Mouse (Mus musculus) forebrain, embryonic 10.5 days (tissue): ENCODE measurements around the gene Ceacam19. TPM values are rescaled to one million over a fixed set of nuclear protein-coding genes. Genes with fewer than 3 reads are reported as not detected.
"Not testable (repeated sequence)": the region's sequence is repeated elsewhere in the genome, so short reads cannot be mapped to it uniquely, and the experiment has no call there.

Experiments used
- DNase-seq: peaks from one replicate; pipeline ENCODE4 v3.0.0-alpha.2; 2017; ENCODE audit warnings: low spot score; ENCODE audit errors: extremely low spot score
- H3K27ac ChIP-seq: fragments of 300-500 bp; sonication (generic); 2 replicates; pipeline ENCODE4 v1.5.1; 2016; ENCODE audit warnings: mild to moderate bottlenecking
- H3K27me3 ChIP-seq: fragments of 300-500 bp; sonication (generic); 2 replicates; pipeline ENCODE4 v1.6.1; 2016; ENCODE audit warnings: mild to moderate bottlenecking; ENCODE audit not compliant: poor library complexity, severe bottlenecking
- H3K36me3 ChIP-seq: fragments of 300-500 bp; sonication (generic); replicated peaks from 2 replicates; pipeline ENCODE4 v1.6.1; 2016; ENCODE audit warnings: mild to moderate bottlenecking, moderate library complexity
- H3K4me1 ChIP-seq: fragments of 300-500 bp; sonication (generic); 2 replicates; pipeline ENCODE4 v1.6.1; 2016
- H3K4me3 ChIP-seq: fragments of 300-500 bp; sonication (generic); 2 replicates; pipeline ENCODE4 v1.5.1; 2016; ENCODE audit warnings: mild to moderate bottlenecking, moderate library complexity
- H3K9me3 ChIP-seq: fragments of 300-500 bp; sonication (generic); 2 replicates; pipeline ENCODE4 v1.6.1; 2016; ENCODE audit warnings: mild to moderate bottlenecking, moderate library complexity
- WGBS: fragments of 180-500 bp; shearing (Covaris S2); methylation state at CpG from one replicate; pipeline ENCODE4 v1.1.7; 2016; 5-methylcytosine and 5-hydroxymethylcytosine counted together
- polyA plus RNA-seq: library from polyadenylated mRNA; unstranded; fragments of >200 nt; fragmentation: Nextera tagmentation; extraction: Ambion mirVana; gene quantifications from 2 replicates; pipeline ENCODE4 v1.2.1, GENCODE M21; 2016

Gene Ceacam19
- polyA plus RNA-seq = not detected in 2 replicates

GRCm38 (mm10) chr7:19887849-19888248 is at the start of gene Ceacam19:
Gene Ceacam19 (minus strand): TSS chr7:19887965.
- Histone ChIP-seq H3K4me1 (no peaks in the 10 kb centered on the region), H3K4me3 (no peak within 1 kb of the TSS), H3K36me3 (no peaks in the 10 kb centered on the region), H3K27me3 (no peaks in the 10 kb centered on the region), H3K9me3 (peaks cover 47% of the 10 kb centered on the region), H3K27ac (no peak within 1 kb of the TSS)
- no peak for DNase-seq
- WGBS = 81% methylated on average over 7 of the region's 7 CpGs

- Histone ChIP-seq H3K36me3 (no peaks in the 10 kb centered on the region), H3K27me3 (peaks cover 5% of the 10 kb centered on the region), H3K4me1 (peaks cover 11% of the 10 kb centered on the region), H3K4me3 (no peak overlapping the region), H3K27ac (no peak overlapping the region), H3K9me3 (peaks cover 3% of the 10 kb centered on the region; the same call in 1 of the 2 replicates)
- no peak for DNase-seq
- 88% methylated on average over 11 of the region's 11 CpGs for WGBS
Observed at GRCm38 (mm10) chr7:19937229-19937821, 49.6 kb upstream of the Ceacam19 start.

GRCm38 (mm10) chr7:19935961-19936360 is 48.2 kb upstream of the Ceacam19 start:
- no peak overlapping the region for H3K27ac ChIP-seq
- no peak overlapping the region for H3K4me3 ChIP-seq
- H3K27me3 ChIP-seq = peaks cover 15% of the 10 kb centered on the region
- H3K36me3 ChIP-seq = no peaks in the 10 kb centered on the region
- no peak for DNase-seq
- WGBS = 92% methylated on average over 6 of the region's 6 CpGs
- peaks cover 14% of the 10 kb centered on the region for H3K4me1 ChIP-seq
- peaks cover 3% of the 10 kb centered on the region; the same call in 1 of the 2 replicates for H3K9me3 ChIP-seq

GRCm38 (mm10) chr7:19935171-19935751 is 47.5 kb upstream of the Ceacam19 start:
- no peak for DNase-seq
- H3K27me3 ChIP-seq = peaks cover 15% of the 10 kb centered on the region
- H3K9me3 ChIP-seq = peaks cover 3% of the 10 kb centered on the region; the same call in 1 of the 2 replicates
- peaks cover 14% of the 10 kb centered on the region for H3K4me1 ChIP-seq
- H3K36me3 ChIP-seq = no peaks in the 10 kb centered on the region
- H3K4me3 ChIP-seq = no peak overlapping the region
- no peak overlapping the region for H3K27ac ChIP-seq
- 87% methylated on average over 20 of the region's 20 CpGs for WGBS

GRCm38 (mm10) chr7:19932877-19933809 is 45.4 kb upstream of the Ceacam19 start:
- peaks cover 15% of the 10 kb centered on the region for H3K27me3 ChIP-seq
- DNase-seq = no peak
- H3K4me1 ChIP-seq = peaks cover 14% of the 10 kb centered on the region
- no peaks in the 10 kb centered on the region for H3K36me3 ChIP-seq
- H3K9me3 ChIP-seq = peaks cover 2% of the 10 kb centered on the region; the same call in 1 of the 2 replicates
- H3K27ac ChIP-seq = no peak overlapping the region
- WGBS = 31% methylated on average over 20 of the region's 21 CpGs
- H3K4me3 ChIP-seq = peak overlapping the region; percentile 35

- peaks cover 14% of the 10 kb centered on the region for H3K4me1 ChIP-seq
- H3K36me3 ChIP-seq = no peaks in the 10 kb centered on the region
- no peak for DNase-seq
- H3K9me3 ChIP-seq = 0 out of 2 replicates have a peak, but pooled peaks cover 2% of the 10 kb centered on the region
- peaks cover 15% of the 10 kb centered on the region for H3K27me3 ChIP-seq
- no peak overlapping the region for H3K27ac ChIP-seq
- 33% methylated on average over 13 of the region's 13 CpGs for WGBS
- H3K4me3 ChIP-seq = peak overlapping the region; percentile 35; the same call in 1 of the 2 replicates
Observed at GRCm38 (mm10) chr7:19932133-19932876, 44.5 kb upstream of the Ceacam19 start.

GRCm38 (mm10) chr7:19930481-19930880 is 42.7 kb upstream of the Ceacam19 start:
- H3K4me3 ChIP-seq, H3K27ac ChIP-seq, DNase-seq, H3K36me3 ChIP-seq, H3K9me3 ChIP-seq: not testable (repeated sequence)
- WGBS = 84% methylated on average over 6 of the region's 6 CpGs
- peaks cover 15% of the 10 kb centered on the region for H3K27me3 ChIP-seq
- peaks cover 14% of the 10 kb centered on the region for H3K4me1 ChIP-seq

GRCm38 (mm10) chr7:19928486-19928885 is 40.7 kb upstream of the Ceacam19 start:
- WGBS = 75% methylated on average over 5 of the region's 5 CpGs
- no peak overlapping the region for H3K4me3 ChIP-seq
- DNase-seq = no peak
- 0 out of 2 replicates have a peak, but pooled peaks cover 2% of the 10 kb centered on the region for H3K9me3 ChIP-seq
- peaks cover 19% of the 10 kb centered on the region for H3K4me1 ChIP-seq
- no peaks in the 10 kb centered on the region for H3K36me3 ChIP-seq
- H3K27me3 ChIP-seq = peaks cover 15% of the 10 kb centered on the region
- no peak overlapping the region for H3K27ac ChIP-seq

GRCm38 (mm10) chr7:19926849-19927480 is 39.2 kb upstream of the Ceacam19 start:
- no peak for DNase-seq
- 85% methylated on average over 2 of the region's 2 CpGs for WGBS
- Histone ChIP-seq H3K9me3 (0 out of 2 replicates have a peak, but pooled peaks cover 2% of the 10 kb centered on the region), H3K4me3 (no peak overlapping the region), H3K36me3 (no peaks in the 10 kb centered on the region), H3K4me1 (peaks cover 8% of the 10 kb centered on the region), H3K27me3 (peaks cover 7% of the 10 kb centered on the region), H3K27ac (no peak overlapping the region)

GRCm38 (mm10) chr7:19925376-19925775 is 37.6 kb upstream of the Ceacam19 start:
- H3K27me3 ChIP-seq = no peaks in the 10 kb centered on the region
- H3K4me3 ChIP-seq = no peak overlapping the region
- 0 out of 2 replicates have a peak, but pooled peaks cover 2% of the 10 kb centered on the region for H3K9me3 ChIP-seq
- no peaks in the 10 kb centered on the region for H3K36me3 ChIP-seq
- DNase-seq = no peak
- H3K4me1 ChIP-seq = peaks cover 12% of the 10 kb centered on the region
- WGBS = 89% methylated on average over 1 of the region's 1 CpGs
- H3K27ac ChIP-seq = no peak overlapping the region

- 14% methylated on average over 13 of the region's 15 CpGs for WGBS
- DNase-seq = no peak
Observed at GRCm38 (mm10) chr7:19923797-19924196, 36.0 kb upstream of the Ceacam19 start.

GRCm38 (mm10) chr7:19923354-19923753 is 35.6 kb upstream of the Ceacam19 start:
- Histone ChIP-seq H3K36me3 (peaks cover 2% of the 10 kb centered on the region), H3K9me3 (no peaks in the 10 kb centered on the region), H3K4me3 (no peak overlapping the region), H3K27me3 (no peaks in the 10 kb centered on the region), H3K27ac (no peak overlapping the region), H3K4me1 (peaks cover 17% of the 10 kb centered on the region)
- no peak for DNase-seq
- WGBS = 55% methylated on average over 2 of the region's 2 CpGs

More at GRCm38 (mm10) chr7:19923797-19924196, 36.0 kb upstream of the Ceacam19 start:
- no peak overlapping the region for H3K4me3 ChIP-seq
- no peak overlapping the region for H3K27ac ChIP-seq
- H3K36me3 ChIP-seq = no peaks in the 10 kb centered on the region
- peaks cover 17% of the 10 kb centered on the region for H3K4me1 ChIP-seq
- H3K27me3 ChIP-seq = no peaks in the 10 kb centered on the region
- H3K9me3 ChIP-seq = 0 out of 2 replicates have a peak, but pooled peaks cover 2% of the 10 kb centered on the region
